Mouse (Mus musculus) heart, postnatal 0 days (tissue): ENCODE measurements around the gene Psme4. TPM values are rescaled to one million over a fixed set of nuclear protein-coding genes. Genes with fewer than 3 reads are reported as not detected.
A peak's percentile ranks its signal among the peaks of the same experiment; 100 is the strongest.
"Not testable (repeated sequence)": the region's sequence is repeated elsewhere in the genome, so short reads cannot be mapped to it uniquely, and the experiment has no call there.

Experiments used
- ATAC-seq: fragments of 200-750 bp; cut with Nextera tagmentation; 2 replicates; pipeline ENCODE4 v1.8.0; 2017; ENCODE audit warnings: low read depth, moderate number of reproducible peaks, moderate library complexity; ENCODE audit not compliant: insufficient read depth
- DNase-seq: peaks from one replicate; pipeline ENCODE4 v3.0.0-alpha.2; 2016; ENCODE audit warnings: low spot score
- H3K27ac ChIP-seq: fragments of 300-500 bp; sonication (generic); 2 replicates; pipeline ENCODE4 v1.5.1; 2014; ENCODE audit warnings: low read depth, mild to moderate bottlenecking
- H3K27me3 ChIP-seq: fragments of 300-500 bp; sonication (generic); 2 replicates; pipeline ENCODE4 v1.6.1; 2014; ENCODE audit warnings: low read length, mixed read lengths; ENCODE audit not compliant: control insufficient read depth, insufficient read depth
- H3K36me3 ChIP-seq: fragments of 300-500 bp; sonication (generic); replicated peaks from 2 replicates; pipeline ENCODE4 v1.6.1; 2014; ENCODE audit warnings: low read length, mixed read lengths; ENCODE audit not compliant: control insufficient read depth, insufficient read depth
- H3K4me1 ChIP-seq: fragments of 300-500 bp; sonication (generic); 2 replicates; pipeline ENCODE4 v1.6.1; 2014; ENCODE audit warnings: antibody characterized with exemption; ENCODE audit not compliant: control insufficient read depth, insufficient read depth
- H3K4me2 ChIP-seq: fragments of 300-500 bp; sonication (generic); 2 replicates; pipeline ENCODE4 v1.6.1; 2014; ENCODE audit warnings: low read depth, mild to moderate bottlenecking, low read length, moderate library complexity
- H3K4me3 ChIP-seq: fragments of 300-500 bp; sonication (generic); 2 replicates; pipeline ENCODE4 v1.5.1; 2014; ENCODE audit warnings: low read depth, low read length
- H3K9ac ChIP-seq: fragments of 300-500 bp; sonication (generic); replicated peaks from 2 replicates; pipeline ENCODE4 v1.6.1; 2014; ENCODE audit warnings: low read depth, low read length, mixed read lengths
- H3K9me3 ChIP-seq: fragments of 300-500 bp; sonication (generic); replicated peaks from 2 replicates; pipeline ENCODE4 v1.6.1; 2016; ENCODE audit warnings: low read length; ENCODE audit not compliant: control insufficient read depth
- CTCF ChIP-seq: IDR thresholded peaks from 2 replicates; pipeline ENCODE4 v1.5.1; 2016; ENCODE audit warnings: antibody characterized with exemption, control low read depth, low read depth
- EP300 ChIP-seq: IDR thresholded peaks from 2 replicates; pipeline ENCODE4 v1.6.1; 2016; ENCODE audit warnings: antibody characterized with exemption, low read depth
- WGBS: fragments of 180-500 bp; shearing (Covaris S2); extraction: QIAGEN DNeasy Blood & Tissue Kit; methylation state at CpG from one replicate; pipeline ENCODE4 v1.1.7; 2014; 5-methylcytosine and 5-hydroxymethylcytosine counted together
- polyA plus RNA-seq: library from polyadenylated mRNA; unstranded; fragments of >200 nt; fragmentation: Nextera tagmentation; extraction: Ambion mirVana; gene quantifications from 2 replicates; pipeline ENCODE4 v1.2.1, GENCODE M21; 2015
- total RNA-seq: library from RNA; depleted of rRNA; stranded (reverse); fragments of >200 nt; gene quantifications from 2 replicates; pipeline ENCODE4 v1.2.3, GENCODE M21; 2014; ENCODE audit warnings: low replicate concordance

Psme4 gene
- total and polyA plus RNA-seq, 2 experiments from 2014 or later, result 12.0 to 59.8 TPM

GRCm38 (mm10) chr11:30749587-30749986 is 21.9 kb upstream of the Psme4 start:
- ATAC-seq (no peak), DNase-seq (no peak)
- WGBS, result 55% methylated on average over 3 of the region's 3 CpGs
- no peaks in the 10 kb centered on the region for H3K9me3 ChIP-seq
- H3K27ac ChIP-seq, result no peak overlapping the region
- H3K4me3 ChIP-seq, result no peak overlapping the region
- TF ChIP-seq EP300 (no peak), CTCF (no peak)
- no peak overlapping the region for H3K9ac ChIP-seq
- H3K27me3 ChIP-seq, result no peaks in the 10 kb centered on the region
- no peaks in the 10 kb centered on the region for H3K36me3 ChIP-seq
- H3K4me1 ChIP-seq, result no peaks in the 10 kb centered on the region; the same call in 1 of the 2 replicates
- H3K4me2 ChIP-seq, result no peak overlapping the region

GRCm38 (mm10) chr11:30750039-30750823 is 21.3 kb upstream of the Psme4 start:
- no peak for DNase-seq
- H3K9me3 ChIP-seq, result no peaks in the 10 kb centered on the region
- H3K27me3 ChIP-seq, result no peaks in the 10 kb centered on the region
- no peak for ATAC-seq
- no peaks in the 10 kb centered on the region; the same call in 1 of the 2 replicates for H3K4me1 ChIP-seq
- H3K27ac ChIP-seq, result no peak overlapping the region
- TF ChIP-seq EP300 (no peak), CTCF (no peak)
- 87% methylated on average over 3 of the region's 3 CpGs for WGBS
- H3K4me2 ChIP-seq, result no peak overlapping the region
- H3K36me3 ChIP-seq, result no peaks in the 10 kb centered on the region
- H3K9ac ChIP-seq, result no peak overlapping the region
- H3K4me3 ChIP-seq, result no peak overlapping the region

GRCm38 (mm10) chr11:30752956-30753355 is 18.6 kb upstream of the Psme4 start:
- WGBS, result 26% methylated on average over 3 of the region's 3 CpGs
- Histone ChIP-seq H3K36me3 (no peaks in the 10 kb centered on the region), H3K27me3 (no peaks in the 10 kb centered on the region), H3K4me1 (no peaks in the 10 kb centered on the region; the same call in 1 of the 2 replicates), H3K9me3 (no peaks in the 10 kb centered on the region), H3K4me3 (no peak overlapping the region), H3K9ac (no peak overlapping the region), H3K27ac (no peak overlapping the region), H3K4me2 (no peak overlapping the region)
- no peak for TF ChIP-seq EP300
- no peak for TF ChIP-seq CTCF
- ATAC-seq (no peak), DNase-seq (no peak)

GRCm38 (mm10) chr11:30754486-30754854 is 17.1 kb upstream of the Psme4 start:
- H3K27me3 ChIP-seq, H3K4me1 ChIP-seq, H3K36me3 ChIP-seq, DNase-seq, H3K9me3 ChIP-seq, ATAC-seq: not testable (repeated sequence)
- WGBS, result 68% methylated on average over 4 of the region's 4 CpGs
- peak overlapping the region; percentile 76 for H3K27ac ChIP-seq
- H3K9ac ChIP-seq, result peak overlapping the region; percentile 53
- H3K4me2 ChIP-seq, result peak overlapping the region; percentile 78
- H3K4me3 ChIP-seq, result peak overlapping the region; percentile 54

GRCm38 (mm10) chr11:30754855-30755530 is 16.5 kb upstream of the Psme4 start:
- TF ChIP-seq CTCF (no peak), EP300 (no peak)
- Histone ChIP-seq H3K4me1 (no peaks in the 10 kb centered on the region; the same call in 1 of the 2 replicates), H3K4me3 (peak overlapping the region; percentile 54), H3K9ac (peak overlapping the region; percentile 53), H3K9me3 (no peaks in the 10 kb centered on the region), H3K36me3 (no peaks in the 10 kb centered on the region), H3K27me3 (no peaks in the 10 kb centered on the region), H3K4me2 (peak overlapping the region; percentile 78), H3K27ac (peak overlapping the region; percentile 76)
- DNase-seq (peak; percentile 43), ATAC-seq (peak; percentile 84)
- WGBS, result 0% methylated on average over 57 of the region's 66 CpGs
